Mouse (Mus musculus): Measurements from ENCODE around the gene Galk1.

The Galk1 gene

DNA sequence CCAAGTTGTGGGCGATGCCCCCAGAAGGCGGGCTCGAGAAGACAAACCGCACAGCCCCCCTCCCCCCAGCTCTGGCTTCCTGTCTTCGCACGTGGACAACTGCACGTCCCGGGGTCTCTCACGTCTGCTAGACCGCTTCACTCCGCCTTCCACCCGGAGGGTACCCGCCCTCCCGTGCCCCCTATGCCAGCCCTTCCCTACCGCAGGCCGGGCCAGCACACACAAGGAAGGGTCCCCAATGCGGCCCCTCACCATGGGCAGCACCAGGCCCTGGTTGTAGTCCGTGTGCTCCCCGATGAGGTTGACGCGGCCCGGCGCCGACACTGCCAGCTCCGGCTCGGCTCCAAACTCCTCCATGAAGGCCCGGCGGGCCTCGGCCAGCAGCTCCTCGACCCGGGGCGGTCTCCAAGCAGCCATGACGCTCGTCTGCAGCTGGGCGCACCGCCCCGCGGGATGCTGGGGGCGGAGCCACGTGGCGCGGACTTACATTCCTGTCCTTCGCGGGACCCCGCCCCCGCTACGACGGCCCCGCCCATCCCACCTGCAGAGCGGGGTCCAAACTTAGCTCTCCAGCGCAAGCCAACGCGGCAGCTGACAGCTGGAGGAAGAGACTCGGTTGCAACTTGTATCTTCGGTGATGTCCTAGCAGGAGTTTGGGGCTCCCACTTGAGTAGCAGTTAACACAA, at the start of gene Galk1:
Gene Galk1 (minus strand): TSS at position 458 of the 686 bp plus-strand sequence.
- peak; percentile 92 for DNase-seq

GRCm38 (mm10) chr11:116061641-116062415, 49.3 kb upstream of the Galk1 start:
- no peak for DNase-seq

GRCm38 (mm10) chr11:116060596-116060995, 48.1 kb upstream of the Galk1 start:
- DNase-seq: no peak

DNA sequence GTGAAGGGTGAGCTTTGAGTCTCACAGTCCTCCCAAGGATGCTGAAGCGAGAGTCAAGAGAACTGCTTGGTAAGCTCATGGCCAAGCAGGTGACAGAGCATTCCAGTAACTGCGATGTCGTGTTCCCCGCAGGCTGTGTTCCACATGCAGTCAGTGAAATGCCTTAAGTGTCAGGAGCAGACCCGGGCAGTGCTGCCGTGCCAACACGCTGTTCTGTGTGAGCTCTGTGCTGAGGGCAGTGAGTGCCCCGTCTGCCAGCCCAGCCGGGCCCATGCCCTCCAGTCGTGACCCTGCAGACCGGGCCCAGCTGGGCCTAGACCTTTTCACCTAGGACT, 47.1 kb upstream of the Galk1 start:
- DNase-seq: no peak

DNA sequence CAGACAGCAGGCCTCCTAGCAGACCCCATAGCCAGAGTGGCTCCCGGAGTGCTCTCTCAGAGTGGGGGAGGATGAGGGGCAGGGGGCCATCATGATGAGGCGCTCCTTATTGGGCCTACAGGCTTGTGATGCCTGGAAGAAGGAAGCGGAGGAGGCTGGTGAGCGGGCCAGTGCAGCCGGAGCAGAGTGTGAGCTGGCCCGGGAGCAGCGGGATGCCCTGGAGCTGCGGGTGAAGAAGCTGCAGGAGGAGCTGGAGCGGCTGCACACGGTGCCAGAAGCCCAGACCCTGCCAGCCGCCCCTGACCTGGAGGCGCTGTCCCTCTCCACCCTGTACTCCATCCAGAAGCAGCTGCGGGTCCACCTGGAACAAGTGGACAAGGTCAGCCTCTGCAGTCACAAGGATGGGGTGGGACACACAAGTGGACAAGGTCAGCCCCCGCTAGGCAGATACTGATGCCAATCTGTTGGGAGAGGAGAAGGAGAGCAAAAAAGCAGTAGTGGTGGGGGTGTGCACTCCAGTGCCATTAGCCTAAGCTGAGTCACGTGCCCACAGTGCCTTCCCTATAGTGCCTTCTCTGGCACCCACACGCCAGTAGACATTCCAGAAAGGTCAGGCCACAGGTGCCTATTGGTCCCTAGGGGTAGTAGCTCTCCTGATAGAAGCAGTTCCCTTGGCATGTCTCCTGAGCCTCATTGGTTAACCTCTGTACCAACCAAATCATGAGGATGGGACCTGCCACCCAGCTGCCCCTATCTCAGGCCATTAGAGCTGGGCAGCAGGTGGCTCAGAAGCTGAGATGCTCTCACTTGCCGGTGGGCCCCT, 46.6 kb upstream of the Galk1 start:
- DNase-seq: no peak

DNA sequence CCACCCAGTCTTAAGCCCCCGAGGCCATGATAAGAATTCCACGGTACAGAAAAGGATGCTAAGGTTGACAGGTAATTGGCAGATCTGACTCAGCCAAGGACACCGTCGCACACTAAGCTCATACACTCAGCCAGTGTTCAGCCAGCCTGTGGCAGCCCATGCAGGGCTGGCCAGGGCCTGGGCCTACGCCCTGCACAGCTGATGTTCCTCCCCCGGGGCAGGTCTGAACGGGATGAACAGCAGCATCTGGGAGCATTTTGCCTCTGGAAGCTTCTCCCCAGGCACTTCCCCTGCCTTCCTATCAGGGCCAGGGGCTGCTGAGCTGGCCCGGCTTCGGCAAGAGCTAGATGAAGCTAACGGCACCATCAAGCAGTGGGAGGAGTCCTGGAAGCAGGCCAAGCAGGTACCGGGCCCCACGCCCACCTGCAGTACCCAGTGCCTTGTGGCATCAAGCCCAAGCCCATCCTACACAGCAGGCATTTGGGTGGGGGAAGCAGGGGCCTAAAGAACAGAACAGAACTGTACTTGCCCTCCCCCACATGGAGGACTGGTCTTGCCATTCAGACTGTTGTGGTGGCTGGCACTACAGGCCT, 45.6 kb upstream of the Galk1 start:
- DNase-seq: no peak

GRCm38 (mm10) chr11:116057237-116057881, 44.8 kb upstream of the Galk1 start:
- no peak for DNase-seq

GRCm38 (mm10) chr11:116055873-116056272, 43.4 kb upstream of the Galk1 start:
- DNase-seq: no peak

DNA sequence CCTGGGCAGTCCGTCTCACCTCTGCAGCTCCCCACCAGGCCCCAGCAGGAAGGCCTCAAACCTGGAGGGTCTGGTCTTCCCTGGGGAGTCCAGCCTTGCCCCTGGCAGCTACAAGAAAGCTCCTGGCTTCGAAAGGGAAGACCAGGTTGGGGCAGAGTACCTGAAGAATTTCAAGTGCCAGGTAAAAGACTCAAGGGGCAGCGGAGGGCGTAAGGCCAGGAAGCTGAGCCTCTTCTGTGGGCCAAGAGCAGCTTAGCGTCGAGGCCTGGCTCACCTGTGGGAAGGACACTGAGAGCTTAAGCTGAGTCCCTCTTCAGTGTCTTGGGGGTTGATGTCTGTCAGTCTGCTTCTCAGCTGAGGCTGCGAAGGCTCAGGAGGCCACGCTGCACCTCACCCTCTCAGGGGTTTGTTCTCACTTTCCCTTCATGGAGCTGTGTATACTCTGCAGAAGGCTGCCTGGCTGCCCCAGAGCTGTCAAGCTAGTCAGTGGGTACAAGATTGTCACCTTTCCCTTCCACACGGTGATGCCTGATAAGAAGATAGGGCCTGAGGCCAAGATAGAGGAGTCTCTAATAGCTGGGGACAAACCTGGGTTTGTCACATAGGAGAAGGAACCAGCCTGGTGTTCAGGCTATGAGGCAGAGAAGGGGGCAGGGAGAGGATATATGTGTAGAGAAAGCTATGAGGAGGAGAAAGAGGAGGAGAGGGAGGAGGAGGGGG, 41.2 kb upstream of the Galk1 start:
- DNase-seq: no peak

- DNase-seq: no peak
These were observed 37.7 kb upstream of the Galk1 start for GRCm38 (mm10) chr11:116050196-116050595.

GRCm38 (mm10) chr11:116049610-116050009, 37.1 kb upstream of the Galk1 start:
- no peak for DNase-seq

- DNase-seq: no peak
These were observed 32.7 kb upstream of the Galk1 start for GRCm38 (mm10) chr11:116045173-116045572.

GRCm38 (mm10) chr11:116043286-116043685, 30.8 kb upstream of the Galk1 start:
- no peak for DNase-seq

DNA sequence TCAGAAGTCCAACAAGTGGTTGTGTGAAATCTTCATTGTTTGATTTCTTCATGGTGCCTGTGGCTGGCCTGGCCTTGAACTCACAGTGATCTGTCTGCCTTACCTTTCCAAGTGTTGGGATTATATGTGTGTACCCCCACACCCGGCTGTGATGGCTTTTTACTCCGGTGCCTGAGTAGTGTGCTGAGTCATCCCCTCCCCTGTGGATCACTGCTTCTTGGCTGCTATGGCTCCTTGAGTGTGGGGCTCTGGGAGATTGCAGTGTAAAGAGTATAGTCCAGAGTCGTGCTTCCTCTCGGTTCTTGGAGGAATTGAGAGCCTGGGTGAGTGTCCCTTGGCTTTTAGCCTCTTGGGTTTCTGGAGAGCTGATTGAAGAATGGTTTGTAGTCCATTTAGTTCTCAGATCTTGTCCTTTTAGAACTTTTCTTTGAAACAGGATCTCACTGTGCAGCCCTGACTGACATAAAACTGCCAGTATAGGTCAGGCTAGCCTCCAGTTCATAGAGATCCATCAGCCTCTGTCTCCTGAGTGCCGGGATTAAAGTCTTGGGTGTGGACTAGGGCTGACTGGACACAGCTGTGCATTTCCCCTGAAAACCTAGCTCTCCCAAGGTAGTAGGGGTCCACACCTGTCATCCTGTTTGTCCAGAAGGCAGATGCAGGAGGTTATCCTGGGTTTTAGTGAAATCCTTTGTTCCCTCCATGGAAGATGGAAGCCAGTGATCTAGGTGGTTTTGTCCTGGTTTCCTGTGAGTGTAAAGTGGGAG, 30.0 kb upstream of the Galk1 start:
- no peak for DNase-seq

DNA sequence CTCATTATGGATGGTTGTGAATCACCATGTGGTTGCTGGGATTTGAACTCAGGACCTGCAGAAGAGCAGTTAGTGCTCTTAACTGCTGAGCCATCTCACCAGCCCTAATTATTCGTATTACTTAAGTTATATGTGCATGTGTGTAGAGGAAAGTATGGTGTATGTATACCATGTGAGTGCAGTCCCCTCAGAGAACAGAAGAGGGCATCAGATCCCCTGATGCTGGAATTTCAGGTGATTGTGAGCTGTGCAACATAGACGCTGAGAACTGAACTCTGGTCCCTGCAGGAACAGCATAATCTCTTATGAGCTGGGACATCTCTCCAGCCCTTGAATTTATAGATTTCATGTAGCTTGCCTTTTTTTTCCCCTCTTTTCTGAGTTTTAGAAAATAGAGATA, 29.3 kb upstream of the Galk1 start:
- no peak for DNase-seq

DNA sequence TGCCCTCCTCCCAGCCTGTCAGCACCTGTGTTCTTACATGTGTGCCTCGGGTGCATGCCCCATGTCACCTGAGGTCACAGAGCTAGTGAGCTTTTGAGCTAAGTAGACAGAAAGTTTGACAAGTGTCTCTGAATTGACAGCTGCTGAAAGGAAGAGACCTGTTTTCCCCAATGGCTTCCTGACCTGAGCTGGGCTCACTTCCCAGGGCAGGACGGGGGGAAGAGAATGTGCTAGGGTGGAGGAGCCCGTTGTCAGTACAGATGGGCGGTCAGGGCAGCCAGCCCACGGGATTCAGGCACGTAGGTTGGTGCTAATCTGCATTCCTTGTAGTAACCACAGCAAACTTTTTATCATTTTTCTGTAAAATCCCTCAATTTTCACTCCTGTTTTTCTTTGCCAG, 28.1 kb upstream of the Galk1 start:
- DNase-seq: no peak

GRCm38 (mm10) chr11:116037826-116038225, 25.3 kb upstream of the Galk1 start:
- DNase-seq: no peak

- DNase-seq: no peak
These were observed 24.2 kb upstream of the Galk1 start for GRCm38 (mm10) chr11:116036671-116037070.

DNA sequence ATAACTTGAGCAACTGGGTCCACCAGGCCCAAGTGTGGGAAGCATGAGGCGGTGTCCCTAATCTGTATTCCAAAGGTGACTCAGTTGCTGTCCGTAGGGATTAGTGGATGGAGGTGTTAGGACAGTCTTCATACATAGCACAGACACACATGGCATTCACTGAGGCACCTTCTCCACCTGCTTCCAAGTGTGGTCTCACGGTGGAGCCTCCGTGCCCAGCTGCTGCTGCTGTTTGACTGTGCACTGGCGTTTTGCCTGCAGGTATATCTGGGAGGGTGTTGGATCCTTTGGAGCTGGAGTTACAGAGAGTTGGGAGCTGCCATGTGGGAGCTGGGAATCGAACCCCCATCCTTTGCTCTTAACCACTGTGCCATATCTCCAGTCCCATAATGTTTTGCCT, 22.1 kb upstream of the Galk1 start:
- DNase-seq: no peak

DNA sequence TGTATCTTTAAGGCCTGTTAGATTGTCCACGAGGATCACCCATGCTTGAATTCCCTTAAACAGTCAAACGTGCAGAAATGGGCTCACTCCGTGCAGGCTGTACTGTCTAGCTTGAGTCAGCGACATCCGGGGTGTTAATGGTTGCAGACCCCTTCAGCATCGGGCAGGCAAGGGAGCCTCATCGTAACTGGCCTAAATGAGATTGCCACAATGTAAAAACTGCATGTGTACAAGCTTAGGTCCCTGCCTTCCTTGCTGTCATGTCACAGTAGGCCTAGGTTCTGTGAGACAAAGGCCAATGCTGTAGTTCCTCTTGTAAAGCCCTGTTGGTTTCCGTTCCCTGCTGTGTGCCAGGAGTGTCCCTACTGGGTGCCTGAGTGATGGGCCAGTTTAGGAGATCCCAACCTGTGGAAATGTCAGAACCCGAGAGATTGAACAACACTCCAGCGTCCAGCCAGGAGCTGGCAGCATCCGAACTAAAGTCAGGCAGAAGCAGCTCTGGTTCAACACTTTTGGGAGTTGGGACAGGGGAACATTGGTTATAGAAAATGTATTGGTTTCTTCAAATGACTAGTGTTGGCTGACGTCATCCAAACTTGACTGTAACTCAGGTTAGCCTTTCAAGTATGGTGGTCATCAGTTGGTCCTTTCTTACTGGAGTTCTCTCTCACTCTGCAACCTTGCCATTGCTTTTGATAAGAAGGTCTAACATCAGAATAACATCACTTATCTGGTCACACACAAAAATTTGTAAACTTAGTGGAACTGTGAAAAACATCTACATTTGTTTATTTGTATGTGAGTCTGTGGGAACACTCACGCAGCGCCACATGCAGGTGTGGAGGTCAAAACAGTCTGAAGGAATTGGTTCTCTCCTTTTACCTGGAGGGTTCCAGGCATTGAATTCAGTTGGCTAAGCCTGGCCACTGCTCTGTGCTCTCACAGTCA, 18.7 kb upstream of the Galk1 start:
- DNase-seq: no peak
